Mouse (Mus musculus) layer of hippocampus, adult 11-12 months (tissue): Measurements from ENCODE around the gene Socs5.

Experiments
- DNase-seq: peaks from one replicate; pipeline ENCODE4 v3.0.0; 2022; ENCODE audit warnings: low spot score

Gene Socs5

GRCm38 (mm10) chr17:87169076-87169475 is 61.6 kb downstream of the Socs5 start:
- DNase-seq: peak; percentile 21

- no peak for DNase-seq
Observed at GRCm38 (mm10) chr17:87170364-87170763, 62.9 kb downstream of the Socs5 start.

GRCm38 (mm10) chr17:87172031-87172430 is 64.6 kb downstream of the Socs5 start:
- DNase-seq: no peak

GRCm38 (mm10) chr17:87173966-87174365 is 66.5 kb downstream of the Socs5 start:
- DNase-seq: no peak

- DNase-seq: no peak
Observed at GRCm38 (mm10) chr17:87174651-87175331, 67.3 kb downstream of the Socs5 start.

GRCm38 (mm10) chr17:87176066-87177012 is 68.9 kb downstream of the Socs5 start:
- no peak for DNase-seq

GRCm38 (mm10) chr17:87178596-87179590 is 71.4 kb downstream of the Socs5 start:
- DNase-seq: peak; percentile 11

- no peak for DNase-seq
Observed at GRCm38 (mm10) chr17:87179939-87180550, 72.6 kb downstream of the Socs5 start.

GRCm38 (mm10) chr17:87181683-87182346 is 74.3 kb downstream of the Socs5 start:
- DNase-seq: no peak

GRCm38 (mm10) chr17:87185461-87186066 is 78.1 kb downstream of the Socs5 start:
- DNase-seq: no peak

- no peak for DNase-seq
Observed at GRCm38 (mm10) chr17:87187005-87187404, 79.5 kb downstream of the Socs5 start.
